Mouse (Mus musculus) midbrain, postnatal 0 days (tissue): ENCODE measurements around the gene Acsl5. TPM values are rescaled to one million over a fixed set of nuclear protein-coding genes. Genes with fewer than 3 reads are reported as not detected.

Experiments
- ATAC-seq: fragments of 200-750 bp; cut with Nextera tagmentation; 2 replicates; pipeline ENCODE4 v1.8.0; 2017; ENCODE audit warnings: moderate number of reproducible peaks, mild to moderate bottlenecking, moderate TSS enrichment, moderate library complexity; ENCODE audit not compliant: low FRiP score
- DNase-seq: peaks from one replicate; pipeline ENCODE4 v3.0.0-alpha.2; 2015; ENCODE audit warnings: low spot score
- H3K27ac ChIP-seq: fragments of 300-500 bp; sonication (generic); 2 replicates; pipeline ENCODE4 v1.5.1; 2014; ENCODE audit warnings: low read depth, mild to moderate bottlenecking, low read length, mixed read lengths
- H3K27me3 ChIP-seq: fragments of 300-500 bp; sonication (generic); 2 replicates; pipeline ENCODE4 v1.6.1; 2014; ENCODE audit warnings: low read length, control low read depth, mixed read lengths; ENCODE audit not compliant: insufficient read depth
- H3K36me3 ChIP-seq: fragments of 300-500 bp; sonication (generic); 2 replicates; pipeline ENCODE4 v1.6.1; 2014; ENCODE audit warnings: low read length, control low read depth, mixed read lengths; ENCODE audit not compliant: insufficient read depth
- H3K4me1 ChIP-seq: fragments of 300-500 bp; sonication (generic); 2 replicates; pipeline ENCODE4 v1.6.1; 2014; ENCODE audit warnings: mild to moderate bottlenecking, control low read depth, antibody characterized with exemption, low read length, mixed read lengths; ENCODE audit not compliant: insufficient read depth
- H3K4me2 ChIP-seq: fragments of 300-500 bp; sonication (generic); 2 replicates; pipeline ENCODE4 v1.6.1; 2014; ENCODE audit warnings: low read depth, mild to moderate bottlenecking, low read length, mixed read lengths; ENCODE audit not compliant: poor library complexity, severe bottlenecking
- H3K4me3 ChIP-seq: fragments of 300-500 bp; sonication (generic); 2 replicates; pipeline ENCODE4 v1.5.1; 2014; ENCODE audit warnings: low read depth, mild to moderate bottlenecking, low read length, moderate library complexity
- H3K9ac ChIP-seq: fragments of 300-500 bp; sonication (generic); replicated peaks from 2 replicates; pipeline ENCODE4 v1.6.1; 2014; ENCODE audit warnings: mild to moderate bottlenecking, low read length, moderate library complexity, mixed read lengths; ENCODE audit not compliant: poor library complexity, severe bottlenecking
- H3K9me3 ChIP-seq: fragments of 300-500 bp; sonication (generic); 2 replicates; pipeline ENCODE4 v1.6.1; 2016; ENCODE audit warnings: low read length, control low read depth
- CTCF ChIP-seq: IDR thresholded peaks from 2 replicates; pipeline ENCODE4 v1.5.1; 2016; ENCODE audit warnings: antibody characterized with exemption, mild to moderate bottlenecking
- WGBS: fragments of 180-500 bp; shearing (Covaris S2); extraction: QIAGEN DNeasy Blood & Tissue Kit; methylation state at CpG from one replicate; pipeline ENCODE4 v1.1.7; 2014; 5-methylcytosine and 5-hydroxymethylcytosine counted together
- polyA plus RNA-seq: library from polyadenylated mRNA; unstranded; fragments of >200 nt; fragmentation: Nextera tagmentation; extraction: Ambion mirVana; gene quantifications from 2 replicates; pipeline ENCODE4 v1.2.1, GENCODE M21; 2015
- total RNA-seq: library from RNA; depleted of rRNA; stranded (reverse); fragments of >200 nt; gene quantifications from 2 replicates; pipeline ENCODE4 v1.2.3, GENCODE M21; 2014; rRNA removed

Gene Acsl5
- total and polyA plus RNA-seq, 2 experiments from 2014 or later, result 13.9 to 15.1 TPM

- Histone ChIP-seq H3K4me3 (no peak overlapping the region), H3K9ac (no peak overlapping the region), H3K4me1 (0 out of 2 replicates have a peak, but pooled peaks cover 3% of the 10 kb centered on the region), H3K27me3 (no peaks in the 10 kb centered on the region), H3K9me3 (no peaks in the 10 kb centered on the region), H3K27ac (no peak overlapping the region), H3K4me2 (no peak overlapping the region), H3K36me3 (no peaks in the 10 kb centered on the region)
- ATAC-seq (no peak), DNase-seq (no peak)
- no peak for TF ChIP-seq CTCF
- WGBS, result 55% methylated on average over 6 of the region's 6 CpGs
These were observed 88.8 kb downstream of the Acsl5 start for GRCm38 (mm10) chr19:55340521-55340920.

DNA sequence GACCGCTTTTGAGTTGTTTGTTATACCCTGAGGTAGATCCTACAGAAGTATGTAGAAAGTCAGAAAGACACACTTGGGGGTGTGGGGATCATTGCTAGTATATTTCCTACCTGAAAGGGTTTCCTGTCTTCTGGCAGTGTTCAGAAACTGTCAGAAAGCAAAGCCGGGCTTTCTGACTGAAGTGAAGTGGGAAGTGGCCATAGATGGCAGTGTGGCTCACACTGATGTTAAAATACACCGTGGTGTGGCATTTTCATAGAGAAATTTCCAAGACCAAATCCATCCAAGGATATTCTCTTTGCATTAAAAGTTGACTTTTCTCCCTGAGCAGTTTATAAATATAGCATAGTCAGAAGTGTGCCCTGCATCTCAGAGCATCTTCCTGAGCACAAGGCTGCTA, 89.6 kb downstream of the Acsl5 start:
- Histone ChIP-seq H3K9me3 (no peaks in the 10 kb centered on the region), H3K4me3 (no peak overlapping the region), H3K4me1 (0 out of 2 replicates have a peak, but pooled peaks cover 3% of the 10 kb centered on the region), H3K36me3 (no peaks in the 10 kb centered on the region), H3K9ac (no peak overlapping the region), H3K27ac (no peak overlapping the region), H3K27me3 (no peaks in the 10 kb centered on the region), H3K4me2 (no peak overlapping the region)
- DNase-seq (peak; percentile 28), ATAC-seq (no peak)
- TF ChIP-seq CTCF, result peak; percentile 74
- WGBS, result 49% methylated on average over 3 of the region's 3 CpGs

DNA sequence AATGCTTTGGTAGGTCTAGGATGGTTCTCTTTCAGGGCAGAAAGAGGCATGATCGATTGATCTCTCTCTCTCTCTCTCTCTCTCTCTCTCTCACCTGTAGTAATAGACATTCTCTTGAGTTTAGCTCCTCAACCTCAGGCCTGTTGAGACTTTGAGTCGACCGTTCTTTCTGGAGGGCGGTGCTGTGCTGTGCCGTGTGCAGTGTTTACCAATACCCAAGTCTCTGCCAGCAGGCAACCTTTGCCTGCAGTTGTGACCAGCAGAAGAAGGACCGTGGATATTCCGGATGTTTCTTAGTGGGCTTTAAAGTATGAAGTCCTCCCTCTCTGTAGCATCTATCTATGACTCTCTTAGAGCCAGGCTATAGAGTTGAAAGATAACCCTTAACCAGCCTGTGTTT, 90.7 kb downstream of the Acsl5 start:
- Histone ChIP-seq H3K9me3 (no peaks in the 10 kb centered on the region), H3K36me3 (no peaks in the 10 kb centered on the region), H3K27ac (no peak overlapping the region), H3K4me3 (no peak overlapping the region), H3K9ac (no peak overlapping the region), H3K27me3 (no peaks in the 10 kb centered on the region), H3K4me1 (0 out of 2 replicates have a peak, but pooled peaks cover 3% of the 10 kb centered on the region), H3K4me2 (no peak overlapping the region)
- ATAC-seq (no peak), DNase-seq (no peak)
- TF ChIP-seq CTCF, result no peak
- 91% methylated on average over 7 of the region's 7 CpGs for WGBS

- Histone ChIP-seq H3K4me2 (no peak overlapping the region), H3K27ac (no peak overlapping the region), H3K9ac (no peak overlapping the region), H3K4me1 (0 out of 2 replicates have a peak, but pooled peaks cover 3% of the 10 kb centered on the region), H3K9me3 (no peaks in the 10 kb centered on the region), H3K27me3 (no peaks in the 10 kb centered on the region), H3K36me3 (no peaks in the 10 kb centered on the region), H3K4me3 (no peak overlapping the region)
- ATAC-seq (no peak), DNase-seq (no peak)
- 86% methylated on average over 9 of the region's 9 CpGs for WGBS
- TF ChIP-seq CTCF, result no peak
These were observed 91.5 kb downstream of the Acsl5 start for GRCm38 (mm10) chr19:55343274-55343673.

Other genes with a start within 250 kb of the Acsl5 start
- gene Gpam, start 124.7 kb upstream of the Acsl5 start, total RNA-seq, result 81.1 and 83.0 TPM in 2 replicates
- gene Gpam, start 124.7 kb upstream of the Acsl5 start, polyA plus RNA-seq, result 23.6 and 24.0 TPM in 2 replicates
- 0.09 TPM in 1 of 2 replicates, not detected in the other for gene Tectb, start 71.2 kb upstream of the Acsl5 start, total RNA-seq
- gene Tectb, start 71.2 kb upstream of the Acsl5 start, polyA plus RNA-seq, result 0.16 and 0.34 TPM in 2 replicates
- gene Gucy2g, start 10.7 kb upstream of the Acsl5 start, total RNA-seq, result not detected in 2 replicates
- not detected in 2 replicates for gene Gucy2g, start 10.7 kb upstream of the Acsl5 start, polyA plus RNA-seq
- gene Zdhhc6, start 64.1 kb downstream of the Acsl5 start, total RNA-seq, result 41.4 and 42.6 TPM in 2 replicates
- 48.1 and 49.7 TPM in 2 replicates for gene Zdhhc6, start 64.1 kb downstream of the Acsl5 start, polyA plus RNA-seq
- 43.2 and 52.1 TPM in 2 replicates for gene Vti1a, start 64.4 kb downstream of the Acsl5 start, total RNA-seq
- 33.8 and 34.2 TPM in 2 replicates for gene Vti1a, start 64.4 kb downstream of the Acsl5 start, polyA plus RNA-seq